Mouse (Mus musculus) adrenal gland, postnatal 0 days (tissue): ENCODE measurements around the gene Cldn14. TPM values are rescaled to one million over a fixed set of nuclear protein-coding genes. Genes with fewer than 3 reads are reported as not detected.

ENCODE experiments used
- polyA plus RNA-seq: library from polyadenylated mRNA; unstranded; fragments of >200 nt; fragmentation: Nextera tagmentation; extraction: Ambion mirVana; gene quantifications from 2 replicates; pipeline ENCODE4 v1.2.1, GENCODE M21; 2015

Gene Cldn14
- 0.17 and 0.24 TPM in 2 replicates for polyA plus RNA-seq

DNA sequence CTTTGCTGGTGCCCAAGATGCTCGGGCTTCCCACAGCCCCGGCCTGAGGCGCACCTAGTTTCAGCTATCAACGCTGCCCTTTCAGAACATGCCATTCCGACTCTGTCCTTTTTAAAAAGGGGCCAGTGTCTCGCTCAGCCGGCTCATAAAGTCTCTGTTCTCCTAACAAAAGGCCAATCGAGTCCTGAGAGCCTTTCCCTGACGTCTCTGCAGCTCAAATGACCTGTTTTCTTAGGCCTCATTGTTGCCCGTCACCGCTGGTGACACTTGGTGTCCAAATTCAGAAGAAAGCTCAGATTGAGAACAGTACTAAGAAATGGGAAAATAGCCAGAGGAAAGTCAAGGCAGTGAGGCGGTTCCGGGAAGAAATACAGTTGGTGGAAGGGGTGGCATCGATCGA, at the start of gene Cldn14:
Cldn14 (minus strand) TSS at position 101 of the 400 bp plus-strand sequence.

DNA sequence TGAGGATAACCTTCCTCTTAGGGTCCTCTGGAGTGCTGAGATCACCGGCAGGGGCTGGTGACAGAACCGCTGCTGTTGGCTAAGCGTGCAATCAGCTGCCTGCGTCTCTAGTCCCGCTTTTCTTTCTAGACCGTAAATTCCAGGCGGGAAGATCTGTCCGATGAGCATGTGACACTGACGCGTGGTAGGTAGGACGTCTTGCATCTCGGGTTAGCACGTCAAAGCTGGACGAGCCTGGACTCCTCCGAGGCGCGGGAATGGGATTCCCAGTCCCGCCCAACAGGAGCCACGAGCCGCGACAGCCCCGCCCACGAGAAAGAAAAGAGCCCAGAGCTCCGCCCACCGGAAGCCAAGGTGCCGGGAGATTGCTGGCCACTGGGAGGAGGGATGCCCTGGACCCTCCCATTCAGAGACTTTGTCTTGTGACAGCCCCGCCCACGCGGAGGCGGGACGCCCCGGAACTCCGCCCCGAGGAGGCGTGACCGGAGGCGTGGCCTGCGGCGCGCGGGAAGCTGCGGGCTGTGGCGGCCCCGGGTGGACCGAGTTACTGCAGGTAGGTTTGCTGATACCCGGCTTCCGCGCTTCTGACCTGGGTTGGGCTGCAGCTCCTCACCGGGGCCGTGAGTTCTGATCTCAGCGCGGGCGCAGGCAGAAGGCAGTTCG, 125.1 kb downstream of the Cldn14 start, which contains the start of gene Chaf1b:
Chaf1b (plus strand) TSS at position 479 of the 663 bp plus-strand sequence.

Other genes with a start within 250 kb of the Cldn14 start
- gene Morc3, start 176.7 kb downstream of the Cldn14 start, polyA plus RNA-seq, result 22.6 and 31.5 TPM in 2 replicates
- gene Chaf1b, start 124.9 kb downstream of the Cldn14 start, polyA plus RNA-seq, result 19.3 and 31.1 TPM in 2 replicates
- 0.04 and 0.09 TPM in 2 replicates for gene Sim2, start 76.1 kb upstream of the Cldn14 start, polyA plus RNA-seq